ENCODE assay signal across 8 mouse cellular contexts in genomic region chr2:121270521-121271235, GRCm38 (mm10). TPM values are rescaled to one million over a fixed set of nuclear protein-coding genes. Genes with fewer than 3 reads are reported as not detected.
DNase-seq lines count a peak whose midpoint lies in the region; ATAC-seq and TF ChIP-seq lines count a peak whose summit lies in the region.

No protein-coding gene starts in this region.

- 2% methylated on average over 29 of the region's 35 CpGs for WGBS in embryonic facial prominence, embryonic 14.5 days
- 1% methylated on average over 34 of the region's 35 CpGs for WGBS in limb, embryonic 11.5 days
- 1% methylated on average over 34 of the region's 35 CpGs for WGBS in neural tube, embryonic 15.5 days

- peak overlapping the region; percentile 61 for H3K4me2 ChIP-seq in embryonic facial prominence, embryonic 14.5 days (ENCODE audit: low read depth, low read length)
- H3K4me2 ChIP-seq in limb, embryonic 11.5 days (ENCODE audit: low read depth, severe bottlenecking), result peak overlapping the region; percentile 89
- H3K4me2 ChIP-seq in neural tube, embryonic 15.5 days, result peak overlapping the region; percentile 67

- H3K9me3 ChIP-seq in embryonic facial prominence, embryonic 14.5 days (ENCODE audit: control insufficient read depth, low read length), result no peaks in the 10 kb centered on the region
- no peaks in the 10 kb centered on the region for H3K9me3 ChIP-seq in limb, embryonic 11.5 days (ENCODE audit: control insufficient read depth, low read length)
- H3K9me3 ChIP-seq in neural tube, embryonic 15.5 days (replicated peaks), result no peaks in the 10 kb centered on the region

- H3K27ac ChIP-seq in gastrocnemius, adult 2 months, result peak overlapping the region; percentile 92
- peak overlapping the region; percentile 89 for H3K27ac ChIP-seq in embryonic facial prominence, embryonic 14.5 days (replicated peaks; ENCODE audit: low read depth, low read length)
- peak overlapping the region; percentile 88 for H3K27ac ChIP-seq in limb, embryonic 11.5 days (replicated peaks; ENCODE audit: low read depth, low read length)
- peak overlapping the region; percentile 97 for H3K27ac ChIP-seq in neural tube, embryonic 15.5 days (replicated peaks)

- no peak for DNase-seq in gastrocnemius, adult 2 months
- no peak for DNase-seq in gastrocnemius, postnatal 10 days
- DNase-seq in embryonic facial prominence, embryonic 14.5 days (ENCODE audit: low spot score), result peak; percentile 26
- DNase-seq in limb, embryonic 11.5 days (ENCODE audit: low spot score), result no peak
- DNase-seq in right cerebral cortex, postnatal 36 days (ENCODE audit: low spot score in 2 of 2), result no peak
- DNase-seq in thymus, postnatal 14 days, result no peak

- no peaks in the 10 kb centered on the region for H3K27me3 ChIP-seq in embryonic facial prominence, embryonic 14.5 days (replicated peaks; ENCODE audit: control insufficient read depth, insufficient read depth, low read length)
- no peaks in the 10 kb centered on the region for H3K27me3 ChIP-seq in limb, embryonic 11.5 days (ENCODE audit: control insufficient read depth, insufficient read depth, low read length)
- H3K27me3 ChIP-seq in neural tube, embryonic 15.5 days (replicated peaks), result no peaks in the 10 kb centered on the region

- ATAC-seq in CD4-positive, CD25-positive, alpha-beta regulatory T cell, adult 4 months, result peak; percentile 40
- peak; percentile 77 for ATAC-seq in embryonic facial prominence, embryonic 14.5 days (ENCODE audit: low read depth)
- peak; percentile 85 for ATAC-seq in limb, embryonic 11.5 days (ENCODE audit: insufficient number of reproducible peaks, low FRiP score, low TSS enrichment, low read depth)
- ATAC-seq in neural tube, embryonic 15.5 days (ENCODE audit: low FRiP score), result peak; percentile 88

- intact Hi-C loops in gastrocnemius, adult 2 months (cut with DNase I), result no loop called here

- H3K9ac ChIP-seq in embryonic facial prominence, embryonic 14.5 days (ENCODE audit: low read depth, low read length), result peak overlapping the region; percentile 89
- peak overlapping the region; percentile 79 for H3K9ac ChIP-seq in limb, embryonic 11.5 days (ENCODE audit: low read length)
- H3K9ac ChIP-seq in neural tube, embryonic 15.5 days (replicated peaks), result peak overlapping the region; percentile 86

- H3K4me1 ChIP-seq in embryonic facial prominence, embryonic 14.5 days (ENCODE audit: control insufficient read depth, insufficient read depth, low read length), result peaks cover 5% of the 10 kb centered on the region
- peaks cover 7% of the 10 kb centered on the region; the same call in 1 of the 2 replicates for H3K4me1 ChIP-seq in limb, embryonic 11.5 days (ENCODE audit: control insufficient read depth, insufficient read depth, low read length)
- H3K4me1 ChIP-seq in neural tube, embryonic 15.5 days, result peaks cover 48% of the 10 kb centered on the region

- TF ChIP-seq CTCF in gastrocnemius, adult 2 months (IDR thresholded peaks at IDR 0.05), result no peak

- peaks cover 36% of the 10 kb centered on the region for H3K36me3 ChIP-seq in embryonic facial prominence, embryonic 14.5 days (ENCODE audit: control insufficient read depth, insufficient read depth, low read length)
- peaks cover under 1% of the 10 kb centered on the region for H3K36me3 ChIP-seq in limb, embryonic 11.5 days (ENCODE audit: control insufficient read depth, insufficient read depth, low read length)
- H3K36me3 ChIP-seq in neural tube, embryonic 15.5 days, result peaks cover 15% of the 10 kb centered on the region

- H3K4me3 ChIP-seq in gastrocnemius, adult 2 months, result peak overlapping the region; percentile 93
- peak overlapping the region; percentile 96 for H3K4me3 ChIP-seq in embryonic facial prominence, embryonic 14.5 days (ENCODE audit: low read depth, low read length)
- H3K4me3 ChIP-seq in limb, embryonic 11.5 days (ENCODE audit: low read depth, low read length), result peak overlapping the region; percentile 97
- peak overlapping the region; percentile 63 for H3K4me3 ChIP-seq in neural tube, embryonic 15.5 days (replicated peaks)

RNA-seq across cellular contexts. Expression of gene Trp53bp1, which starts 0.5 kb away (rescaled TPM):
- 10 to 100 TPM; 15.9 to 16.0 TPM for total RNA-seq in gastrocnemius, adult 2 months (2021)
- 10 to 100 TPM; 20.4 to 26.7 TPM for total RNA-seq in gastrocnemius, postnatal 10 days (2021)
- polyA plus RNA-seq in CD4-positive, CD25-positive, alpha-beta regulatory T cell, adult 4 months (2017; shearing (Covaris generic)), result 10 to 100 TPM; 31.6 to 38.7 TPM
- 50.3 and 60.5 TPM in 2 replicates for polyA plus RNA-seq in embryonic facial prominence, embryonic 14.5 days (2014; fragmentation: Nextera tagmentation; extraction: Ambion mirVana)
- 104 TPM in 2 replicates for polyA plus RNA-seq in limb, embryonic 11.5 days (2014; fragmentation: Nextera tagmentation; extraction: Ambion mirVana)
- polyA plus RNA-seq in neural tube, embryonic 15.5 days (2015; fragmentation: Nextera tagmentation; extraction: Ambion mirVana), result 131 and 146 TPM in 2 replicates

RNA-seq across cellular contexts. Expression of gene Map1a, which starts 18.7 kb away (rescaled TPM):
- total RNA-seq in gastrocnemius, adult 2 months (2021), result 10 to 100 TPM in 1 of 2 experiments, 1 to 10 TPM in 1; 9.1 to 16.5 TPM
- total RNA-seq in gastrocnemius, postnatal 10 days (2021), result 10 to 100 TPM in 1 of 2 experiments, 1 to 10 TPM in 1; 9.3 to 11.7 TPM
- under 1 TPM; 0.03 to 0.09 TPM for polyA plus RNA-seq in CD4-positive, CD25-positive, alpha-beta regulatory T cell, adult 4 months (2017; shearing (Covaris generic))
- 10.9 and 15.8 TPM in 2 replicates for polyA plus RNA-seq in embryonic facial prominence, embryonic 14.5 days (2014; fragmentation: Nextera tagmentation; extraction: Ambion mirVana)
- polyA plus RNA-seq in limb, embryonic 11.5 days (2014; fragmentation: Nextera tagmentation; extraction: Ambion mirVana), result 2.9 and 3.6 TPM in 2 replicates
- 32.5 and 38.6 TPM in 2 replicates for polyA plus RNA-seq in neural tube, embryonic 15.5 days (2015; fragmentation: Nextera tagmentation; extraction: Ambion mirVana)
